Mouse (Mus musculus) ES-Bruce4 (cell line): ENCODE measurements at regions not wholly inside any gene's neighbourhood (a gene's known extent, or its start where the extent isn't known, plus 50 kb on each side); places are given as distances from the start of the nearest gene placed in this dataset.

Experiments
- H3K27ac ChIP-seq: 2 replicates; pipeline ENCODE4 v1.5.1; 2012; ENCODE audit warnings: low read length, inconsistent platforms; ENCODE audit not compliant: insufficient read depth
- H3K27me3 ChIP-seq: 2 replicates; pipeline ENCODE4 v1.6.1; 2012; ENCODE audit warnings: mild to moderate bottlenecking, low read length, inconsistent platforms; ENCODE audit not compliant: control insufficient read depth, poor library complexity, insufficient read depth, severe bottlenecking
- H3K36me3 ChIP-seq: 2 replicates; pipeline ENCODE4 v1.6.1; 2012; ENCODE audit warnings: inconsistent platforms, mild to moderate bottlenecking, low read length, moderate library complexity; ENCODE audit not compliant: control insufficient read depth, poor library complexity, insufficient read depth, severe bottlenecking
- H3K4me1 ChIP-seq: one replicate; pipeline ENCODE4 v1.8.1; 2011; ENCODE audit warnings: low read length; ENCODE audit not compliant: control insufficient read depth, insufficient read depth
- H3K4me3 ChIP-seq: 2 replicates; pipeline ENCODE4 v1.5.1; 2011; ENCODE audit warnings: low read depth, mild to moderate bottlenecking, low read length
- H3K9ac ChIP-seq: 2 replicates; pipeline ENCODE4 v1.6.1; 2012; ENCODE audit warnings: low read depth, mild to moderate bottlenecking, inconsistent platforms; ENCODE audit not compliant: poor library complexity, severe bottlenecking
- H3K9me3 ChIP-seq: replicated peaks from 2 replicates; pipeline ENCODE4 v1.6.1; 2012; ENCODE audit warnings: mild to moderate bottlenecking, low read length, inconsistent platforms; ENCODE audit not compliant: control insufficient read depth, poor library complexity, insufficient read depth, severe bottlenecking
- CTCF ChIP-seq: IDR thresholded peaks from one replicate; pipeline ENCODE4 v1.8.1; 2011; ENCODE audit warnings: low read depth, low read length
- EP300 ChIP-seq: IDR thresholded peaks from 2 replicates; pipeline ENCODE4 v1.6.1; 2011; ENCODE audit warnings: low read depth, low read length; ENCODE audit not compliant: insufficient read depth
- POLR2A ChIP-seq: IDR thresholded peaks from one replicate; pipeline ENCODE4 v1.8.1; 2011; ENCODE audit warnings: low read length; ENCODE audit not compliant: insufficient read depth

DNA sequence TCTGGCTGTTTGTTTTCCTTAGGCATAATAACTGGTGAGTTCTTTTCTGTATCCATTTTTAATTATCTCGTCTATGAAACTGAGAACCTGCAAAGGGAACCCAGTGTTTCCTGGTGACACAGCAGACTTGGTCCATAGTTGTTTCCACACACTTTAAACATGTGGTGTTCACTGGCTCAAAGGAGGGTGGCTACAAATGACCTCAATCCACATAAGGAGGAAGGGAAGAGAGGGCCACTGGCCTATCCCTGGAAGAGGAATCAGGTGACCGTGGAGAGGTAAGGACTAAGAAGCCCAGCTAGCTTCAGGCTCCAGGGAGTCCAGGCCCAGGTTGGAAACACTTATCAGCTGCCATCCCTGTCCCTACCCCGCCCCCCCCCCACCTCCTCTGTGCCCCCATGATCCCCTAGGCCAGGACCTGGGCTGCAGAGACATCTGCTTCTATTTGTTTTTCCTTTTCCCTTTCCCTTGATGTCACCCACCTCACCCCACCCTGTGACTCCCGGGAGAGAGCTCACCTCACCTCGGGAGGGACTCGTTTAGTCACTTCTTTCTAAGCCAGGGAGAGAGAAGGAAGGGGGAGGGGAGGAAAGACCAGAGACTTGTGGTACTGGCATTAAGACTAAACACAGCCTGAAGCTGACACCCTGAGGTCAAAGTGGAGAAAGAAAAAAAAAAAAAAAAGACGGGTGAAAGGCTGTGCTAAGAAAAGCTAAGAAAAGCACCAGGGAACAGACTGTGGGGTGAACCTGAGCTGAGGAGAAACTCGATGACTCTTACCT, 62.2 kb upstream of the Kdm7a start:
- H3K4me3 ChIP-seq: peak overlapping the region; percentile 47
- no peaks in the 10 kb centered on the region for H3K36me3 ChIP-seq
- no peaks in the 10 kb centered on the region for H3K9me3 ChIP-seq
- H3K9ac ChIP-seq: no peak overlapping the region
- TF ChIP-seq EP300 (0 out of 2 replicates have a peak, but pooled peaks have one; percentile 21), POLR2A (no peak), CTCF (no peak)
- H3K27ac ChIP-seq: 0 out of 2 replicates have a peak overlapping the region, but pooled peaks have one; percentile 3
- H3K27me3 ChIP-seq: no peaks in the 10 kb centered on the region
- H3K4me1 ChIP-seq: peaks cover 3% of the 10 kb centered on the region

DNA sequence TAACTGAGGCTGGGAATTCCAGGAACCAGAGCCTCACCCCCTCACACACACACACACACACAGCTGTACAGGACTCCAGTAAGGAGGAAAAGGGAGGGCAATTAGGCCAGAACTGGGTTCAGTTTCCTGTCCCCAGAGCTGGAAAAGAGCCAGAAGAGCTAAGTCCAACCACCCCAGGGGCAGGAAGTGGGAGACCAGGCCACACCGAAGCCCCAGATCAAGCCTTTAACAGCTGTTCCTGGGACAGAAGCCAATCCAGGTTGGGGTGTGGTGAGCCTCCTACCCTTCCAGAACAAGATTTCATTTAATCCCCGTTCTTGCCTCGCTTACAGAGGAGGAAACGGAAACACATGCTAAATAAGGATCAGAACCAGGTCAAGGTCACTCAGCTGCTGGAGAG, 58.1 kb upstream of the Kdm7a start:
- H3K36me3 ChIP-seq: no peaks in the 10 kb centered on the region
- no peaks in the 10 kb centered on the region for H3K9me3 ChIP-seq
- H3K27ac ChIP-seq: no peak overlapping the region
- TF ChIP-seq EP300: no peak
- TF ChIP-seq POLR2A: no peak
- TF ChIP-seq CTCF: no peak
- H3K9ac ChIP-seq: no peak overlapping the region
- no peaks in the 10 kb centered on the region for H3K27me3 ChIP-seq
- H3K4me1 ChIP-seq: peaks cover 3% of the 10 kb centered on the region
- no peak overlapping the region for H3K4me3 ChIP-seq

DNA sequence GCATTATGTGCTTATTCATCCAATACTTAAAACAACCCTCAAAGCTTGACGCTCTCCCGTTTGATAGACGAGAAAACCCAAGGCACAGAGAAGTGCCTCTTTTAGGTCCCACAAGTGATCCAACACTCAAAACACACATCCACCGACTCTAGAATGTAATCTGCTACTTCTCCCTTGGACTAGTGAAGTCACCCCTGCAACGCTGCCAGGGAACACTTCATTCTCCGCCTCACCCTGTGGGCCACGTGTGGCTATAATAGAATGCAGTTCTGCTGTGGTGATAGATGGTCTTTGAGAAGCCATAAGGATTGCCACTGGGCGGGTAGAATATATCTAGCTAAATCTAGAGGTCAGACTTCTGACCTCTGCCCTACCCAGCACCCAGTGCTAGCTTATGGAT, 57.0 kb upstream of the Kdm7a start:
- H3K9ac ChIP-seq: no peak overlapping the region
- no peak for TF ChIP-seq EP300
- TF ChIP-seq CTCF: no peak
- TF ChIP-seq POLR2A: no peak
- peaks cover 3% of the 10 kb centered on the region for H3K4me1 ChIP-seq
- no peaks in the 10 kb centered on the region for H3K36me3 ChIP-seq
- H3K27ac ChIP-seq: no peak overlapping the region
- H3K4me3 ChIP-seq: no peak overlapping the region
- no peaks in the 10 kb centered on the region for H3K9me3 ChIP-seq
- no peaks in the 10 kb centered on the region for H3K27me3 ChIP-seq

DNA sequence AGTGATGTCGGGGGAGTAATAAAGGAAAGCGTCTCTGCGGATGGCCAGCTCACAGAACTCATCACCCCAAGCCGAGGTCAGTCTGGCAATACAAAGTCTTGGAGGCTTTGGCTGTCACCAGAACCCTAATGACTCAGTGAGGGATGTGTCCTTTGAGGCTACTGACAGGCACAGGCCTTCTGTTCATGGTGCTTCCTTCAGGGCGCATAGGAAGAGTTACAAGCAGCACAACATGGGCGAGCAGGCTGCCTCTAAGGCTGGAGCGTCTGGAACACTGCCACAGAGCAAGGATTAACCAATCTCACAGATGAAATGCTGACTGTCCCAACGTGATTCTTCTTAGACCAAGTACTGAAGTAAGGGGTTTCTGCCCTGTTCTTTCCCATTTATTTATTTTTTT, 55.4 kb upstream of the Kdm7a start:
- H3K4me3 ChIP-seq: no peak overlapping the region
- peaks cover 8% of the 10 kb centered on the region for H3K4me1 ChIP-seq

DNA sequence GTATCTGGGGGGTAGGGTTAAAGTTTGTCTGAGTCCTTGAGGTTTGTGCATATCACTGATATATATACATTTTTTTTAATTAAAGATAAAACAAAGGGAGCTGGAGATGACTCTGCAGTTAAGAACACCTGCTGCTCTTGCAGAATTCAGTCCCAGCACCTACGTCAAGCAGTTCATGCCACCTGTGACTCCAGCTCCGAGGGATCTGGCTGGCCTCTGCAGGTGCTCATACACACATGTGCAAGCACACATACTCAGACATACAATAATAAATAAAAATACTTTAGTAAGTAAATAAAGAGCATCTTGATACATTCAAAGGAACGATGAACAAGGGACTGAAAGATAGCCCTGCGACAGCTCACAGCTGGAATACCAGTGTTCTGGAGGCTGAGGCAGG, 53.9 kb upstream of the Kdm7a start:
- TF ChIP-seq EP300 (no peak), POLR2A (no peak), CTCF (no peak)
- H3K9ac ChIP-seq: no peak overlapping the region

More for the DNA sequence above, 55.4 kb upstream of the Kdm7a start:
- TF ChIP-seq POLR2A (no peak), CTCF (no peak), EP300 (no peak)
- Histone ChIP-seq H3K9ac (no peak overlapping the region), H3K27me3 (no peaks in the 10 kb centered on the region), H3K9me3 (no peaks in the 10 kb centered on the region), H3K36me3 (no peaks in the 10 kb centered on the region), H3K27ac (no peak overlapping the region)

DNA sequence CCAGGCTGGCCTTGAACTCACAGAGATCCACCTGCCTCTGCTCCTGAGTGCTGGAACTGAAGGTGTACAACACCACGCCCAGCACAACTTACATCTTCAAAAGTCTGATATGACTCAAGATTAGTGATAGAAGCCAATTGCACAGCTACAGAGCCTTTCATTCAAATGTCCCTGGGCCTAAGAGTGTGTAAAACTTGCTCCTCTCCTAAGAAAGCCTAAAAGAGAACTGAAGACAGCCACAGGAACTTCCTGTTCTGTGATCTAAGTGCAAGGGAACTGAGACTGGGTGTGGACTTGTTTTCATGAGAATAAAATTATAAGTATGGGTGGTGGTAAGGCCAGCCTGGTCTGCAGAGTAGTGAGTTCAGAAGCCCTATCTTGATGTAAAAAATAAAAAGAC, 52.5 kb upstream of the Kdm7a start:
- Histone ChIP-seq H3K27ac (no peak overlapping the region), H3K4me1 (peaks cover 5% of the 10 kb centered on the region), H3K27me3 (no peaks in the 10 kb centered on the region), H3K36me3 (no peaks in the 10 kb centered on the region), H3K9ac (no peak overlapping the region), H3K4me3 (no peak overlapping the region), H3K9me3 (no peaks in the 10 kb centered on the region)
- TF ChIP-seq CTCF (no peak), EP300 (no peak)

More for the DNA sequence above, 53.9 kb upstream of the Kdm7a start:
- Histone ChIP-seq H3K4me3 (no peak overlapping the region), H3K9me3 (no peaks in the 10 kb centered on the region), H3K27me3 (no peaks in the 10 kb centered on the region), H3K27ac (no peak overlapping the region), H3K36me3 (no peaks in the 10 kb centered on the region), H3K4me1 (peaks cover 8% of the 10 kb centered on the region)
